Mouse (Mus musculus) kidney, embryonic 14.5 days (tissue): ENCODE measurements around the gene Trappc3. TPM values are rescaled to one million over a fixed set of nuclear protein-coding genes. Genes with fewer than 3 reads are reported as not detected.
"Not testable (repeated sequence)": the region's sequence is repeated elsewhere in the genome, so short reads cannot be mapped to it uniquely, and the experiment has no call there.

Experiments used
- ATAC-seq: fragments of 200-750 bp; cut with Nextera tagmentation; 2 replicates; pipeline ENCODE4 v1.8.0; 2017; ENCODE audit warnings: moderate number of reproducible peaks, mild to moderate bottlenecking, moderate TSS enrichment, moderate library complexity; ENCODE audit not compliant: low FRiP score, low TSS enrichment
- H3K27ac ChIP-seq: fragments of 300-500 bp; sonication (generic); 2 replicates; pipeline ENCODE4 v1.5.1; 2014; ENCODE audit warnings: low read depth, mild to moderate bottlenecking, low read length, moderate library complexity, mixed read lengths
- H3K27me3 ChIP-seq: fragments of 300-500 bp; sonication (generic); 2 replicates; pipeline ENCODE4 v1.6.1; 2014; ENCODE audit warnings: mild to moderate bottlenecking, low read length; ENCODE audit not compliant: control insufficient read depth, insufficient read depth
- H3K36me3 ChIP-seq: fragments of 300-500 bp; sonication (generic); 2 replicates; pipeline ENCODE4 v1.6.1; 2014; ENCODE audit warnings: low read length, mixed read lengths; ENCODE audit not compliant: control insufficient read depth, insufficient read depth
- H3K4me1 ChIP-seq: fragments of 300-500 bp; sonication (generic); 2 replicates; pipeline ENCODE4 v1.6.1; 2014; ENCODE audit warnings: low read length, mixed read lengths; ENCODE audit not compliant: control insufficient read depth, insufficient read depth
- H3K4me2 ChIP-seq: fragments of 300-500 bp; sonication (generic); replicated peaks from 2 replicates; pipeline ENCODE4 v1.6.1; 2014; ENCODE audit warnings: low read depth, mild to moderate bottlenecking, low read length
- H3K4me3 ChIP-seq: fragments of 300-500 bp; sonication (generic); 2 replicates; pipeline ENCODE4 v1.5.1; 2014; ENCODE audit warnings: mild to moderate bottlenecking, low read length
- H3K9ac ChIP-seq: fragments of 300-500 bp; sonication (generic); 2 replicates; pipeline ENCODE4 v1.6.1; 2014; ENCODE audit warnings: low read depth, mild to moderate bottlenecking, low read length, moderate library complexity
- H3K9me3 ChIP-seq: fragments of 300-500 bp; sonication (generic); 2 replicates; pipeline ENCODE4 v1.6.1; 2016; ENCODE audit warnings: low read length; ENCODE audit not compliant: control insufficient read depth
- whole genome bisulfite sequencing: fragments of 180-500 bp; shearing (Covaris S2); extraction: QIAGEN DNeasy Blood & Tissue Kit; methylation state at CpG from one replicate; pipeline ENCODE4 v1.1.7; 2014; 5-methylcytosine and 5-hydroxymethylcytosine counted together
- polyA plus RNA-seq: library from polyadenylated mRNA; unstranded; fragments of >200 nt; fragmentation: Nextera tagmentation; extraction: Ambion mirVana; gene quantifications from 2 replicates; pipeline ENCODE4 v1.2.1, GENCODE M21; 2014

Gene Trappc3
- polyA plus RNA-seq = 19.7 and 68.6 TPM in 2 replicates

GRCm38 (mm10) chr4:126262119-126262807, at the start of gene Trappc3:
Trappc3 (plus strand) TSS chr4:126262325.
- Histone ChIP-seq H3K4me1 (peaks cover 38% of the 10 kb centered on the region), H3K36me3 (no peaks in the 10 kb centered on the region), H3K4me3 (peak within 1 kb of the TSS; percentile 79), H3K9ac (peak within 1 kb of the TSS; percentile 76), H3K27ac (peak within 1 kb of the TSS; percentile 93), H3K9me3 (no peaks in the 10 kb centered on the region), H3K4me2 (peak within 1 kb of the TSS; percentile 62), H3K27me3 (no peaks in the 10 kb centered on the region)
- peak; percentile 92 for ATAC-seq
- under 1% methylated on average over 46 of the region's 46 CpGs for WGBS

GRCm38 (mm10) chr4:126217771-126218170, 44.4 kb upstream of the Trappc3 start:
- H3K27ac ChIP-seq = no peak overlapping the region
- H3K27me3 ChIP-seq = no peaks in the 10 kb centered on the region
- no peak overlapping the region for H3K9ac ChIP-seq
- 88% methylated on average over 6 of the region's 6 CpGs for WGBS
- H3K4me1 ChIP-seq = no peaks in the 10 kb centered on the region
- ATAC-seq = no peak
- no peaks in the 10 kb centered on the region for H3K9me3 ChIP-seq
- no peak overlapping the region for H3K4me3 ChIP-seq
- no peaks in the 10 kb centered on the region for H3K36me3 ChIP-seq
- H3K4me2 ChIP-seq = no peak overlapping the region

- 77% methylated on average over 3 of the region's 3 CpGs for WGBS
- H3K27me3 ChIP-seq, H3K4me1 ChIP-seq, H3K36me3 ChIP-seq, H3K9ac ChIP-seq, H3K4me2 ChIP-seq, ATAC-seq, H3K27ac ChIP-seq, H3K9me3 ChIP-seq, H3K4me3 ChIP-seq: not testable (repeated sequence)
Observed at GRCm38 (mm10) chr4:126219540-126219939, 42.6 kb upstream of the Trappc3 start.

GRCm38 (mm10) chr4:126220045-126220444, 42.1 kb upstream of the Trappc3 start:
- Histone ChIP-seq H3K4me2 (no peak overlapping the region), H3K9me3 (no peaks in the 10 kb centered on the region), H3K36me3 (no peaks in the 10 kb centered on the region), H3K9ac (no peak overlapping the region), H3K27me3 (no peaks in the 10 kb centered on the region), H3K27ac (no peak overlapping the region), H3K4me3 (no peak overlapping the region), H3K4me1 (no peaks in the 10 kb centered on the region)
- no peak for ATAC-seq
- 91% methylated on average over 10 of the region's 10 CpGs for WGBS

GRCm38 (mm10) chr4:126222631-126223030, 39.5 kb upstream of the Trappc3 start:
- WGBS = 90% methylated on average over 11 of the region's 11 CpGs
- no peak overlapping the region for H3K4me3 ChIP-seq
- H3K4me2 ChIP-seq = no peak overlapping the region
- H3K4me1 ChIP-seq = no peaks in the 10 kb centered on the region
- no peaks in the 10 kb centered on the region for H3K36me3 ChIP-seq
- no peak overlapping the region for H3K9ac ChIP-seq
- H3K27me3 ChIP-seq = no peaks in the 10 kb centered on the region
- no peak for ATAC-seq
- no peak overlapping the region for H3K27ac ChIP-seq
- no peaks in the 10 kb centered on the region for H3K9me3 ChIP-seq

- 50% methylated on average over 12 of the region's 12 CpGs for WGBS
- Histone ChIP-seq H3K4me2 (no peak overlapping the region), H3K9me3 (no peaks in the 10 kb centered on the region), H3K4me1 (no peaks in the 10 kb centered on the region), H3K36me3 (peaks cover 16% of the 10 kb centered on the region), H3K4me3 (no peak overlapping the region), H3K27ac (no peak overlapping the region), H3K9ac (no peak overlapping the region), H3K27me3 (no peaks in the 10 kb centered on the region)
- 0 out of 2 replicates have a peak, but pooled peaks have one; percentile 20 for ATAC-seq
Observed at GRCm38 (mm10) chr4:126226640-126227039, 35.5 kb upstream of the Trappc3 start.

GRCm38 (mm10) chr4:126227077-126227761, 34.9 kb upstream of the Trappc3 start:
- peak overlapping the region; percentile 49; the same call in 1 of the 2 replicates for H3K27ac ChIP-seq
- H3K36me3 ChIP-seq = peaks cover 21% of the 10 kb centered on the region
- H3K4me2 ChIP-seq = peak overlapping the region; percentile 51
- no peaks in the 10 kb centered on the region for H3K27me3 ChIP-seq
- no peaks in the 10 kb centered on the region for H3K4me1 ChIP-seq
- H3K9ac ChIP-seq = peak overlapping the region; percentile 28; the same call in 1 of the 2 replicates
- no peaks in the 10 kb centered on the region for H3K9me3 ChIP-seq
- WGBS = 10% methylated on average over 18 of the region's 18 CpGs
- H3K4me3 ChIP-seq = peak overlapping the region; percentile 25; the same call in 1 of the 2 replicates
- peak; percentile 84 for ATAC-seq

- WGBS = 26% methylated on average over 5 of the region's 5 CpGs
- no peaks in the 10 kb centered on the region for H3K9me3 ChIP-seq
- no peak for ATAC-seq
- no peak overlapping the region for H3K9ac ChIP-seq
- no peaks in the 10 kb centered on the region for H3K27me3 ChIP-seq
- H3K4me1 ChIP-seq = no peaks in the 10 kb centered on the region
- H3K36me3 ChIP-seq = peaks cover 31% of the 10 kb centered on the region
- H3K4me3 ChIP-seq = no peak overlapping the region
- H3K4me2 ChIP-seq = no peak overlapping the region
- H3K27ac ChIP-seq = no peak overlapping the region
Observed at GRCm38 (mm10) chr4:126228144-126228543, 34.0 kb upstream of the Trappc3 start.

GRCm38 (mm10) chr4:126229900-126230299, 32.2 kb upstream of the Trappc3 start:
- Histone ChIP-seq H3K9ac (no peak overlapping the region), H3K9me3 (no peaks in the 10 kb centered on the region), H3K36me3 (peaks cover 48% of the 10 kb centered on the region), H3K27ac (no peak overlapping the region), H3K4me1 (no peaks in the 10 kb centered on the region), H3K4me3 (no peak overlapping the region), H3K27me3 (no peaks in the 10 kb centered on the region), H3K4me2 (no peak overlapping the region)
- no peak for ATAC-seq
- WGBS = 69% methylated on average over 7 of the region's 7 CpGs
